Mouse (Mus musculus): ENCODE data around the gene Cdc14b.

GRCm38 (mm10) chr13:64299069-64299468 is 24.0 kb upstream of the Cdc14b start:
- no peak for TF ChIP-seq CTCF (IDR thresholded peaks at IDR 0.05; ENCODE audit: extremely low read depth, insufficient read length, insufficient replicate concordance, low read depth, low read length)
- TF ChIP-seq POLR2A (IDR thresholded peaks at IDR 0.05; ENCODE audit: low read depth, low read length), result no peak
